Mouse (Mus musculus) E14TG2a.4 (cell line): Measurements from ENCODE around the gene Macrod2.

Source experiments
- CTCF ChIP-seq: conservative IDR thresholded peaks from 2 replicates; pipeline ENCODE4 v1.5.1; 2014; ENCODE audit warnings: low read length
- NANOG ChIP-seq: IDR thresholded peaks from 2 replicates; pipeline ENCODE4 v1.6.1; 2014; ENCODE audit warnings: borderline replicate concordance, low read length, mixed read lengths
- POU5F1 ChIP-seq: IDR thresholded peaks from 2 replicates; pipeline ENCODE4 v1.6.1; 2014; ENCODE audit warnings: low read length, borderline replicate concordance

DNA sequence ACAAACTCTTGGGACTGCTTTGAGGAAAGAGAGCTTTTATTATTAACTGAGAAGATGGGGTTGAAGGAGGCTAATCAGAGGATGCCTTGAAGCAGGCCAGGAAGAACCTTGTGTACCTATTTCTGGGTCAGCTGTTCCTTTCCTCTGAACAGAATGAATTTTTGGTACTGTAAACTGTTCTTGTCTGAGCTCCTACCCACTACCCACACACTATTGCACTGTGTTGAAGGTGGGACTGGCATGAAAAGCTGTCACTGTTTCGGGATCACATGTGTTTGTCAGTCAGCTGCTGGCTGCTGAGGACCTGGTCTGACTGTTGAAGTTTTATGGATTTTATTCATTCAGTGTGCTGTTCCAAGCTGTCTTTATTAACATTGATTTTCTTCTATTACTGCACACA is 1862.4 kb downstream of the Macrod2 start:
- no peak for TF ChIP-seq CTCF
- no peak for TF ChIP-seq NANOG
- no peak for TF ChIP-seq POU5F1
